Mouse (Mus musculus): ENCODE data around the gene Mab21l3.

Mab21l3 gene

DNA sequence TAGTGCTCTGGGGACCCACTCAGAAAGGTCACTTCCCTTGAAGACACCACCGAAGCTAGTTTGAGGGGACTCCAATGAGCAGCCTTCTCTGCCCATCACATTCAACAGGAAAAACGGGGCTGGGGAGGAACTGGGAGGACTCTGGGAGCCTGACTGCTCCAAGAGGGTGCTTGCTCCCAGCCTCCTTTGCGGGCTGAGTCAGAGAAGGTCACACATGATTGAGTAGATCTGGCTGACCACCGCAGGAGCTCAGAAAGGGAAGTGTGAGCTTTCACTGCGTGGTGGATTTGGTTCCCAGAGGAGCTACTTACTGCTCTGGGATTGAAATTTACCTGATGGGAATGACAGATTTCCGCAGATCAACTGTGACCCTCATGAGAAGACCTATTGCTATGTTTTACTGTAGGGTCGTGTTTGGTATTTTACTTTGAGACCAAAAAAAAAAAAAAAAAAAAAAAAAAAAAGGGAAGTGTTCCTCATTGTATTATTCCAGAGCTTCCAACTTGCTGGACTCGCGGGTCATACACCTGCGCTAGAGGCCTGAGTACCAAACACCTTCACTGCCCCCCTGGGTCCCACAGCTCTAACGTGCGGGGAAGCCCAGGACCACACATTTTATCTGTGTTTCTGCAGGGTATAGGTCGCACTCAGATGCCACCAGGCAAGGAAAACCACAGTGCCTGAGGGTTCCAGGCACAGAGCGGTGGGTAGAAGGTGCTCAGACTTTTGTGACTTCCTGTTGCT, 48.7 kb downstream of the Mab21l3 start:
- peak; percentile 12 to 14 for DNase-seq

DNA sequence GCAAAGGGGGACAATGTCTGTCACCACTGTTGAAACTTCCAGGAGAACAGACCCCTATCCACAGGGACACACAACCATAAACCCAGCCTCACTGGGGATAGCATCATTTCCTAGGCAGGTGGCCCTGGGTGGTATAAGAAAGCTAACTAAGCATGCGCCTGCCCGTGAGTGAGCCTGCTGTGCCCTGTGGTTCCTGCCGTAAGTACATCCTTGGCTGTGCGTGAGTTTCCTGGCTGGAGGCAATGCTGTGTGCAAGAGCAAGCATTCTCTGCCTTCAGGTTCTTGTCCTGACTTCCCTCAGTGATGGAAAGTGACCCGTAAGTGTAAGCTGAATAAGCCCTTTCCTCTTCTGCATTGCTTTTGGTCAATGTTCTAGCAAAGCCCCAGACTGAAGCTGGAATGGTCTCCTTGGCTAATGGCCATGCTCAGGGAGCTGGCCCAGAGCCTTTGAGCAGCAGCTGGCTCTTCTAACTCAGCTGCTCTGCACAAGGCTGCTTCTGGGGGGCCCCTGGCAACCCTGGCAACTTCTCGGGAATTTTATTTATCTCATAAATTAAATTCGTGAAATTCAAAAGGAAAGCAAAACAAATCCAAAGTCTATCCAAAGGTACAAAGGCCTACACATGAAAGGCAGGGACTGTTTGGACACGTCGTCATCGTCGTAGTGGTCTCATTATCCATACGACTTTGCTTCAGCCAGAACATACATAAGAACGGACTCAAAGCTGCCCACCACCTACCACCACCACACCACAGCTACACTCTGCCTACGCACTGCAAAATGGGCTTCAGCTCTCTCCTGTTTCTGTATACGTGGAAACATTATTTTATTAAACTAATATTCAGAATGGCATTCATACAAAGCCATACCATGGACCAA, 50.7 kb downstream of the Mab21l3 start:
- no peak for DNase-seq

DNA sequence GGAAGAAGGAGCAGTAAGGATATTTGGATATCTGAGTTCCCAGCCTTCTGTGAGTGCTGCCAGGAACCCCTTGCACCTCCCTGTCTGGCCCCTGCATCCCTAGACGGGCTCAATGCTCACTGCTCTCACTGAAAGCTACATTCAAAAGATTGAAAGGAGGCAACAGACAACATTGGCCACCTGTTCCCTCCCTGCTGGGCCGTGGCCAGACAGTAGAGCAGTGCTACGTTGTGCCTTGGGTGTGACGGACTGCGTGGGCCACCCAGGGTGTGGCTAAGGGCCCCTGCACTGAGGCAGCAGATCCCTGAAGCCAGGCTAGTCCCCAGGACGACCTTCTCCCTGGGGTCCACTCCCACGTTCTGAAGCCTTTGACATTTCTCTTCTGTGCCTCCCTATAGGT, 52.5 kb downstream of the Mab21l3 start:
- DNase-seq = no peak

DNA sequence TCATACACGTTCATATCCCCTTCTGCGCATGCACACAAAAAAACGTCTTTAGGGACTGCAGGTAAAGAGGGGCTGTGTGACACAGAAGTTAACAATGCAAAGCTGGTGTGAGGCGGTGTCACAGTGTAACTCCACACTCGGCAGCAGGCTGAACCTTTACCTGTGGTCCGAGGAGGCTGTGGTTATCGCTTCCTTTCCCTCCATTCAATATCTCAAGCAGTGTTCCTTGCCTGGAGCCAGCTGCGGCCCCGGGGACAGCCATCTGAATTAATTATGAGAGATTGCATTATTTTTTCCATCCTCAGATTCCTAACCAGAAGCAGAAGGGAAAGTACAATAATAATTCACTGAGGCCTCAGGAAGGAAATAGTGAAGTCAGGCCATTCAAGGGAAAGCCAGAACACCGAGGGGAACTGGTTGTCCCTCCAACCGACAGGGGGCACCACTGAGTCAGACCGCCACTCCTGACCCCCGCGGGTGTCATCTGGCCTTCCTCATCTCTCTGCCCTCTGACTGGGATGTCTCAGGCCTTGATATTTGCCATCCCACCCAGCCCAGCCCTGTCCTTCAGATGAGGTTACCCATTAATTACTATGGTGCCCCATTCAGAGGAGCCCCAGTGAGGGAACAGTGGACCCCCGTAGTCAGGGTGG, 53.2 kb downstream of the Mab21l3 start:
- peak in 1 of 2 experiments; percentile 6 for DNase-seq

DNA sequence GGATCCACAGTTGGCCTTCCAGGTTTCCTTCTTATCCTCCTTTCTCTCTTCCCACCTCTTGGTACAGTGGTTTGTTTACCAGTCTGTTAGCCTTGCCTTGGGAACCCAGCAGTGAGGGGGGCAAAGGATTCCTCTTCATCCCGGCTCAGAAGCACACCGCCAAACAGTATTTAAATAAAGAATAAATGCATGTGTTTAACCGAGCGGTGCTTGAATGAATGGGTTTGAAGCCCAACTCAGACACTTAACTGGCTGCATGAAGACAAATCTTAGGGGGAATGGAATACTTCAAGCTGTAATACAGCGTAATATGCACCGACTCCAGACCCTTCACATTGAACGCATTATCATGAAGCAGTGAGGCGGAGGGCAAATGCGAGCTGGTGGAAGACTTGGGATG, 54.1 kb downstream of the Mab21l3 start:
- DNase-seq = no peak

DNA sequence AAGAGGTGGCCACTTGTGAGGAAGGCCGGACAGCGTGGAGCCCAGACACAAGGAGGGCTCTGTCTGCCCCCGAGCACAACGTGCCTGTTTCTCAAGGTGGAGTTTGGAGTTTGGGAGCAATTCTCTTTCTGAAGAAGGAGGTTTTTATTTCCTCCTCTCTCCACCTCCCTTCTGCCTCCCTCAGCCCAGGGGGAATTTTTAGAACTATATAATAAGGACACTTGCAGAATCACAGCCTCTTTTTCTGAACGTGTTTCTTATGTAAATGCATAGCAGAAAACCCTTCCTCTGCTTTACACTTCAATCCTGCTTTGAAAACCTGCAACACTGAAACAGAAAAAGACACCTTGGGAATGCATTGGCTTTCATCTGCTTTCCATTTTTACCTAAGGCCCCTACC, 54.7 kb downstream of the Mab21l3 start:
- DNase-seq = no peak

DNA sequence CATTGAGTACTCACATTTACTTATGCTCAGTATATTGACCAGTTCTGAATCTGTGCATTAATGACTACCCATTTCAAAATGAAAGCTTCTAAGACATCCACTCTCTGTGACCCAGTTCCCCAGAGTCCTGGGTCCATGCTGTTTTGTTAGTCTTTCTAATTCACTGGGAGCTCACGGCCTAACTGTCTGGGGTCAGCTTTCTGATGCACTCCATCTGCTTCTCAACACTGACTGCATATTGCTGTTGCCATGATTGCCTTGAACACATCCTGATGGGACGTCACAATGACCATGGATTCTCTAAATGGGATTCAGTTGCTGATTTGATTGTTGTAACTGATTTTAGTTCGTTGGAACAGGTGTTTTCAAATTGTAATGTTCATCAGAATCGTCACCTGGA, 56.6 kb downstream of the Mab21l3 start:
- no peak for DNase-seq

DNA sequence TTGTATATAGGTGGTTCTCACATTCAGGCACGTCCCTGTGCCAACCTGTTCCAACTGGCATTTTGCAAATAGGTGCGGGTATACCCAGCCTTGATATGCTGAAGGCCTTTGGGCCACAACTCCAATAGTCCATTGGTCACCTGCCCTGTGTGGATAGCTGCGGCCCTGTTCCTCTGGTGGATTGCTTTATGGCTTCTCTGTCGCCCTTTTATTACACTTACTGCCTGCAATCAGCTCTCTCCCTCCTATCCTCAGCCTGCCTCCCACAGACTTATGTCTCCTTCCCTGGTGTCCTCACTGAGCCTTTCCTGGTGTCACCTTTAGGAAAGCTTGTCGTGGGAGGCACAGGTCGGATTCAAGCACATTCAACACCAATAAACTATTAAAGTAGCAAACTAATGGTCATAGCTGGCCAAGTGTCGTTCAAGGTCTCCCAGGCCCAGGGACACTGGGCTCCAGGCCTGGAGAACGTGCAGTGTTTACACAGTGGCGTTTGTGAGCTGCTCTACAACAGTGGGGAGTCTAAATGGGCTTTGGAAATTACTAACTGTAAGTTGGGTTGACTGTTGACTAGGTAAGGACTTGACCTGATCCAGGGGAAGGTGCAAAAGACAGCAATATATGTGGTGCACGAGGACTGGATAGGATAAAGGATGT, 63.9 kb downstream of the Mab21l3 start:
- no peak for DNase-seq

DNA sequence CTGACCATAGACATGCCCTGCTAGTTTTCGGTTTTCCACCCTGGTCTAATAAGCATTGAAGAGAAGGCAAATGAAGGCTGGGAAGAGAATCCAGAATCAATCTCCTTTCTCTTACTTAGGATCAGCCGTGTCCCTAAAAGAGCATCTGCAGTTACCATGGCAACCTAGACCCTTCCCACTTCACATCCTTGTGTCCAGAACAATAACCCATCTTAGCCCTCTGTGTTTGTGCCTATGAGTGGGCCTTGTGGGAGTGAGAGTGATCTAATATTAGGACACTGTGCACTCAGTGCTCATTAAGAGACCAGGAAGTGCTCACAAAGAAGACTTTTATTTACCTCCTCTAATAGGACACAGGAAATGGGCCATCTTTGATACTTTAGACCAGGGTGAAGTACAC, 65.0 kb downstream of the Mab21l3 start:
- no peak for DNase-seq

DNA sequence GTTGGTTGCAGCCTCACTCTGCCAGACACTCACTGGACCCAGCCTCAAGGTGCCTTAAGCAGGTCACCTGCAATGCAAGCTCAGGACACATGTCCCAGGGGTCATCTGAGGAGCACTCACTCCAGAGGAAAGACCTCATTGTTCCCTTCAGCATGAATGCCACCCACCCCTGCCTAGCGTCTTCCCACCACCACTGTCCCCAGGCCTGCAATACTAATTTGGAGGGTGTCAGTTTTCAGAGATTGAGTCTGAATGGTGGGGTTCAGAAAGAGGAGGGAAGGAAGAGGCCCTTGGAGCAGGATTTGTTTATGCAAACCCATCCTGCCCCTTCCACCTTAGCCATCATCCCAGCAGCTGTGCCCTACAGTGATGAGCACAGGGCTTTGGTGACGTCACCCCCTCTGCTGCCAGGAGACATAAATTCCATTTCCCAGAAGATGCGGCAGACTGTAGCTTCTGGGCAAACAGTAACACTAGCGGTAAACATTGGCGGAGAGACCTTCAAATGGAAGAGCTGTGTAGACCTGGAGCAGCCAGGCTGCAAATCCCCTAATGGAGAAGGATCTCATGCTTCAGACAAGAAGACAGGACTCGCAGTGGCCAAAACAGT, 67.8 kb downstream of the Mab21l3 start:
- no peak for DNase-seq

DNA sequence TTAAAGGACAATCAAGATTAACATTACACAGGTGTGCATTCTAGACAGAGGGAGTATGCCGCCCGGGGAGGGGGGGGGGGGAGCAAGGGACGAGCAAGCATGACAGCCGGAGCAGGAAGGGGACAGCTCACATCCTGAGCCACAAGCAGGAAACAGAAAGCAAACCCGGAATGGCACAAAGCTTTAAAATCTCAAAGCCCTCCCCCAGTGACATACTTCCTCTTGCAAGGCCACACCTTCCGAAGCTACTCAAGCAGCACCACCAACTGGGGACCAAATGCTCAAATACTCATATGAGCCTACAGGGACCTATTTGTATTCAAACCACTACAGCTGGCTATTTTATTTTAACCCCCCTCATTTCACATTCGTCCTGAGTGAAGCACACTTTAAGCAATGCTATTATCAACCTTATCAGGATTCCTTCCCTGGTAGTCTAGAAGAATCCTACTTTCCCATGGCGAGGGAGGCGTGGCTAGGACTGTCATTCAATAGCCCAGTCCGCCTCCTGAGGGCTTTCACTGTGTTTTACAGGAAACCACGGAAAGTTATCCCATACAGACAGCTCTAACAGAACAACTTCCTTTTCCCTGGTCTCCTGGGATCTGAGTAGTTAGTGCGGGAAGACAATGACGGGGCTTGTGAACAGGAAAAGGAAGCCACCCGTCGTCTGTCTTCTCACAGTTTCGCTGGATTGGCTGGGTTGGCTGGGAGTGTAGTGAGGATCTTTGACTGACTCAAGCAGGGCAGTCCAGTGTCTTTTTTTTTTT, 69.7 kb downstream of the Mab21l3 start:
- no peak for DNase-seq

DNA sequence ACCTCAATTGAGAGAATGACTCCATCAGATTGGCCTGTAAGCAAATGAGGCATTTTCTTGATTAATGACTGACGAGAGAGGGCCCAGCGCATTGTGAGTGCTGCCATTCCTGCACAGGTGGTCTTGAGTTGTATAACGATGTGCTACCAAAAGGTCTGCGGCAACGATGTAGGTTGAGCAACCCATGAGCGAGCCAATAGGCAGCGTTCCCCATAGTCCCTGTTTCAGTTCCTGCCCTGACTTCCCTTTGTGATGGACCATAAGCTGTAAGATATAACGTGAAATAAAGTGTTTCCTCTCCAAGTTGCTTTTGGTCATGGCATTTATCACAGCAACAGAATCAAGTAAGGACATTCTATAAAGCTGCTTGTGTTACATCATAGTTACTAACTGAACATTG, 73.0 kb downstream of the Mab21l3 start:
- DNase-seq = no peak

DNA sequence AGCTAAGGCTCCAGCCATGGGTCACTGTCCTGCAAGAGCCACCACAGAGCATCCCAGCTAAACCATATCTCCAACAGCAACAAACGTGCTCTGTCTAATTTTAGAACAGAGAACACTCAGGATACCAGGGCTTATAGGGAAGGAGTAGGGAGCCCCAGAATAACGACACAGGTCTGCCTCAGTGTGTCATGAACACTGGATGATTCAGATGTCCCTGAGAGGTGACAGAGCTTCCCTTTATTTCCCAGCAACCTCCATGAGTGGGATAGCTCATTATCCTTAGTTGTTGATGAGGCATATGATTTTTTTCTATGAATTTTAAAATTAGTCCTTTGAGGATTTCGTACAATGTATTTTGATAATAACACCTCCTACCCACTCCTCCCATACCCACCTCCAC, 78.2 kb downstream of the Mab21l3 start:
- DNase-seq = no peak

DNA sequence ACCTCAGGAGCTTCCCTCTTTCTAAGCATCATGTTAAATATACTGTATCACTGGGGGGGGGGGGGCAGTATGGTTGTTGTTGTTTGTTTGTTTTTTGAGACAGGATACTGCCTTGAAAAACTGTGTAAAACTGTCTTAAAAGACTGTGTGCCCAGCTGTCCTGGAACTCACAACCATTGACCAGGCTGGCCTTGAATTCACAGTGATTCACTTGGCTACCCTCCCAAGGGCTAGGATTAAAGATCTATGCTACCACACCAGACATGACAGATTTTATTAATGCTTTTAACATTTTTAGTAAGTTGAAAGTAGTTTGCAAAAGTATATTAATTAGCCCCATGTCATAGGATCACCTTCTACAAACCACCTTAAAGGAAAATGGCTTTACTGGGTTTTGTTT, 85.2 kb downstream of the Mab21l3 start:
- no peak for DNase-seq

All from B cell, adult 2 months (primary cell).